Mouse (Mus musculus) T-helper 17 cell (primary cell): ENCODE measurements around the gene Gm572.

ENCODE experiments used
- in situ Hi-C, 2 experiments: fragments of 300-600 bp; cut with MboI, MseI; formaldehyde crosslinking; loops; 1 replicate in 1 of 2; 2 replicates in 1 of 2; pipeline ENCODE4 v1.15.1; 2025; ENCODE audit warnings: high pct_unique_total_duplicates in 2 of 2

Gene Gm572

DNA sequence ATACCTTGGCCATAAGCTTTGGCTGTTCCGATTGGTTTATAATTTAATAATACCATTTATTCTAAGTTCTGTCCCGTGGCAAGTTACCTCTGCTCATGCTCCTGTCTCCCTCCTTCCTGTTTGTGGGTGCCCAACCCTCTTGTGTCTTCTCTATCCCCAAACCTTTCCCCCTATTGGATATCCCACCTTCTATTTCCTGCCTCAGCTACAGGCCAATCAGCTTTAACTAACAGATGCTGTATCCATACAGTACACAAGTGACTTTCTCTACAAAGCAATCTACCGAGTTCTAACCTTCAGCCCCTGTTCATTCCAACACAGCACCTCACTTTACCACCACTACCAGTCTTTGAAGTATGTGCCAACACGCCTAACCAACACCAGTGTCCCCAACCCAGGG lies 19.5 kb upstream of the Gm572 start:
- in situ Hi-C loops: no loop called here

DNA sequence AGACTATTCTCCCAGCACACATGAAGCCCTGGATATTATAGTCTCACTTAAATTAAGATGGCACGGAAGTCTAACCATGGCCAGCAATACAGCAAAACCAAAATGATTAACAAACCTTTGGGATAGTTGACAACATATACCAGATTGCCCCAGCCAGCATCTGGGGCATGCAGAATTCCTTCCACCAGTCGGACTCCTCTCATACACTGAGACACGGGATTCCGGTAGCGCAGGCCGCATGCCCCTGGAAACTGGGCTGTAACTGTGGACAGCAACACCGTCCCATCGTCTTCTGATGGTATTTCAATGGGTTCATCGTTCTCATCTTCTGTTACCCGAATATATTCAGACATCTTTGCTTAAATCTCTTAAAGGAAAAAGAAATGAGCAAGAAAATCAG lies 18.1 kb upstream of the Gm572 start:
- in situ Hi-C loops: loop anchor here in 1 of 2 experiments (25.0 kb wide), 1 partner anchor 1937 kb away; no protein-coding TSS in a partner anchor

DNA sequence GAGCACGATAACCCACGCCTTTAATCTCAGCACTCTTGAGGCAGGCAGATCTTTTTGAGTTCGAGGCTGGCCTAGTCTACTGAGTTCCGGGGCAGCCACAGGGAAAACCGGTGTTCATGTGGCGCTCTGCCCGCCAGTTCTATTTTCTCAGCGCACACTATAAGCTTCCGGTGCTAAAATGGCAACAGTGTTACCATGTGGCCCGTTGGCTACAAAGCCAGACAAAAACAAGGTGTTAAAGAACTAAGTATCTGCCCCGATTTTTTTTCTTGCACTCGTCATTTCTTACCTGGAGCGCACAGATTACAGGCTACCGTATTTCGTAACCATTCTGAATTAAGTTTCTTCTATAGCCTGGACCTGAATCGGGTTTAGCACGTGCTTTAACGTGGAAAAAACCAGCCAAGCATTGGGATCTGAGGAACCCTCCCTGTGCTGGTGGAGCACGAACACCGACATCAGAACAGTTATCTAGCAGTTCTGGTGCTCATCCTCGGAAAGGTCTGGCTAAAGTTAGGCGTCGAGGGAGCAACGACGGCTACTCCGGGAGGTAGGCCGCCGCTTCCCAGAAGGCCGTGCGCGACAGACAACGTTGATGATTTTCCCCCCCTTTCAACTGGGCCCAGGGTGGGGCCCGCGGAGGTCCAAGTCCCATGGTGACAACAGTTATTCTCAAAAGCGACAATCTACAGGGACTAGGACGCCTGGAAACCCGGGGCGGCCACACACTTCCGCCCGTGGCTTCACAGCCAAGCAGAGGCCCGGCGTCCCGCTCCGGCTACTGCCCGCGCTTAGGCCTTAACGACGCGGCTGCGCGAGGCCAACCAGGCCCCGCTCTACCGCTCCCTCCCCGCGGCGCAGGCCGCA lies 17.1 kb upstream of the Gm572 start:
- in situ Hi-C loops: loop anchor here in 1 of 2 experiments (25.0 kb wide), 1 partner anchor 1936 kb away; no protein-coding TSS in a partner anchor

- in situ Hi-C loops: loop anchor here in 1 of 2 experiments (25.0 kb wide), 1 partner anchor 1936 kb away; no protein-coding TSS in a partner anchor
Measured at GRCm38 (mm10) chr4:148626623-148627185, 16.4 kb upstream of the Gm572 start, which contains the start of gene Tardbp. Gene Tardbp (minus strand): TSS chr4:148627019.

- in situ Hi-C loops: loop anchor here in 1 of 2 experiments (25.0 kb wide), 1 partner anchor 1935 kb away; no protein-coding TSS in a partner anchor
Measured at GRCm38 (mm10) chr4:148627246-148627645, 15.9 kb upstream of the Gm572 start.

DNA sequence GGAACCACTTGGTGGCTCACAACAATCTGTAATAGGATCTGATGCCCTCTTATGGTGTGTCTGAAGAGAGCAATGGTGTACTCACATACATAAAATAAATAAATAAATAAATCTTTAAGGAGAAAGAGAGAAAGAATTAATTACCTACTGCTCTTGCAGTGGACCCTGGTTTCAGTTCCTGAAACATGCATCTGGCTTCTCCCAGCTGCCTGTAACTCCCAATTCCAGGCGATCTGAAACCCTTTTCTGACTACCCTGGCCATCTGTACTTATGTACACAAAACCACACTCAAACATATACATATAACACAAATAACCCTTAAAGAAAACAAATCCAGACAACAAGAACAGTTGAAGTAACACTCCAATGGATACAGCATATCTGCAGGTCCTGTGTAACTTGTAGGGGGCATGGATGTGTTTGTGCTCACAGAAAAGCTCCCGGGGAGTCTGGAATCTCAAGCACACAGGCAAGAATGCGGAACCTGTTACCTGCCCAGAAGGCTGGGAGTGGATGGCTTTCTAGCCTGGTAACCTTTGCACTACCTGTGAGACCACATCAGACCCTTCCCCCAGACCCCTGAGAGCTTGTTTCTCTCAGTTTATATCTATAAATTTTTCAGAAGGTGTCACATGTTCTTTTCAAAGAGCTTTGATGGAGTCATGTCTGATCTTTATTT lies 11.0 kb upstream of the Gm572 start:
- in situ Hi-C loops: loop anchor here in 1 of 2 experiments (25.0 kb wide), 1 partner anchor 1930 kb away; no protein-coding TSS in a partner anchor

- in situ Hi-C loops: loop anchor here in 1 of 2 experiments (25.0 kb wide), 1 partner anchor 1929 kb away; no protein-coding TSS in a partner anchor
Measured at GRCm38 (mm10) chr4:148633395-148634061, 9.6 kb upstream of the Gm572 start.

GRCm38 (mm10) chr4:148635309-148635708 lies 7.8 kb upstream of the Gm572 start:
- in situ Hi-C loops: loop anchor here in 1 of 2 experiments (25.0 kb wide), 1 partner anchor 1927 kb away; no protein-coding TSS in a partner anchor

- in situ Hi-C loops: loop anchor here in 1 of 2 experiments (25.0 kb wide), 1 partner anchor 1924 kb away; no protein-coding TSS in a partner anchor
Measured at GRCm38 (mm10) chr4:148638302-148638701, 4.8 kb upstream of the Gm572 start.

DNA sequence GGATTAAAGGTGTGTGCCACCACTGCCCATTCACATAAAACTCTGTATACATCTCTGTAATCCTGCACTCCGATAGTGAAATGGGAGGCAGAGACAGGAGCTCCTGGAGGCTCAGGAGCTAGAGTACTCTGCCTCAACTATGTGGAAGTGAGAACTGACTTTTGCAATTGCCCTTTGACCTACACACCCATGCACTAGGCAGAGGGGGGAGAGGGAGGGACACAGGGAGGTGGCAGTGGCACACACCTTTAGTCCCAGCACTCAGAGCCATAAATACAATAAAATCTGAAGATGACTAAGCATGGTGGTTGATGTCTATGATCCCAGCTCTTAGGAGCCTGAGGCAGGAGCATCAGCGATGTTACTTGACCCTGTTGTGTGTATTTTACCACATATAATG lies 3.7 kb upstream of the Gm572 start:
- in situ Hi-C loops: loop anchor here in 1 of 2 experiments (25.0 kb wide), 1 partner anchor 1923 kb away; no protein-coding TSS in a partner anchor

- in situ Hi-C loops: loop anchor here in 1 of 2 experiments (25.0 kb wide), 1 partner anchor 1921 kb away; no protein-coding TSS in a partner anchor
Measured at GRCm38 (mm10) chr4:148641121-148641520, 2.0 kb upstream of the Gm572 start.

DNA sequence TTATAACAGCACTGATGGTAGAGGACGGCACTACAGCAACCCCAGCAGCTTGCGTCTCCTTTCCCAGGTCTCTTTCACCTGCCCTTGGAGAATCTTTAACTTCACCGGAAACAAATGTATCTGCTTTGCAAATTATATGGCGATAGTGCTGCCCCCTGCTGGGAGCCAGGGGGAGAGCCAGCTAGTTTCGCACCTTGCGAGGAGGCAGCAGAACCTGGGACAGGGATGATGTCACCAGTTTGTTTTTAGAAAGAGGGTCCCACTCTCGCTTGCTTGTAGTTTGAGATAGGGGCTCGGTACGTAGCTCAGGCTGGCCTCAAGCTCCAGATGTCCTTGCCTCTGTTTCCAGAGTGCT lies 1.0 kb downstream of the Gm572 start:
- in situ Hi-C loops: loop anchor here in 1 of 2 experiments (25.0 kb wide), 1 partner anchor 1918 kb away; no protein-coding TSS in a partner anchor

DNA sequence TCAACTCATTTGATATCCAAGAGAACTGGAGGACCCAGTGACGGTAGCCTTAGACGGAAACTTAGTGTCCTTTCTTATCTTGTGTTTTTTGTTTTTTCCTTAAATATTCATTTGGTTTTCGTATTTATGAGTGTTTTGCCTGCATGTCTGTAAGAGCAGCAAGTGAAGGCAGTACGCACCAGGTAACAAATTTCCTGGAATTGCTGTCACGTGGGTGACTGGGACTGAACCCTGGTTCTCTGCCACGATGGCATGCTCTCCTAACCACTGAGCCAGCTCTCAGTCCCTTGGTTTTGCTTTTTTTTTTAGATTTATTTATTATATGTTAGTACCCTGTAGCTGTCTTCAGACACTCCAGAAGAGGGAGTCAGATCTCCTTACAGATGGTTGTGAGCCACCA lies 1.8 kb downstream of the Gm572 start:
- in situ Hi-C loops: loop anchor here in 1 of 2 experiments (25.0 kb wide), 1 partner anchor 1917 kb away; no protein-coding TSS in a partner anchor

DNA sequence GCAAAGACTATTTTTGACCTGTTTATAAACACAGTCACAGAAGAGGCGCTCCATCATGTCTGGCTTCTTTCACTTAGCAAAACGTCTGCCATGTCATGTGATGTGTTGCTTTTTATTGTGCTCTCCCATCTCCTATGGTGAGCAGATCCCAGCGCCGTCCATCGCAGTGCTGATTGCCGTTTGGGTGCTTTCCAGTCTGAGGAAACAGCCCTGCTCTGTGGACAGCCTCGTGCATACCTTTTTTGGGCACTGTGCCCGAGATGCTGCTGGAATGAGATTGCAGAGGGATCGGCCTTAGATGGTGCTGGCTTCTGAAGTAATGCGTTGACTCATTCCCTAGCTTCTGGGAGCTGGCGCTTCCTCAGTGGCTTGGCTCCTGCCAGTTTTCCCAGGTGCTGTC lies 3.5 kb downstream of the Gm572 start:
- in situ Hi-C loops: loop anchor here in 1 of 2 experiments (25.0 kb wide), 1 partner anchor 1916 kb away; no protein-coding TSS in a partner anchor

- in situ Hi-C loops: loop anchor here in 1 of 2 experiments (25.0 kb wide), 1 partner anchor 1913 kb away; no protein-coding TSS in a partner anchor
Measured at GRCm38 (mm10) chr4:148649309-148649708, 6.2 kb downstream of the Gm572 start.

DNA sequence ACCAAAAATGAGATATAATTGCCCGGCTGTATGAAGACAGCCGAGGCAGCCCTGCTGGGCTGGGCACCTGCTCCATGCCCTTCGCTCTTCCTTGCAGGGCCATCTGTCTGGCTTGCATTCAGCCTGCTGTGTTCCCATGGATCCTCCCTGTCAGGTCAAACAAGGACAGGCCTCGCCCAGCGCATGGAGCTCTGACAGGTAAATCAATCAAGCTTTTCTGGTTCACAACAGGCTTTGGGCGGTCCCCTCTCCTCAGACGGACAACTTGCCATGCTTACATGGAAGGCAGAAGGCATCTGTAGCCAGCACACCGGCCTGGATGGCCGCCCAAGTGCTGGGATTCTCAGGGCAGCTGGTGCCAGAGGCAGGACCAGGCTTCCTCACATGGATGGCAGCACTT lies 7.9 kb downstream of the Gm572 start:
- in situ Hi-C loops: no loop called here

DNA sequence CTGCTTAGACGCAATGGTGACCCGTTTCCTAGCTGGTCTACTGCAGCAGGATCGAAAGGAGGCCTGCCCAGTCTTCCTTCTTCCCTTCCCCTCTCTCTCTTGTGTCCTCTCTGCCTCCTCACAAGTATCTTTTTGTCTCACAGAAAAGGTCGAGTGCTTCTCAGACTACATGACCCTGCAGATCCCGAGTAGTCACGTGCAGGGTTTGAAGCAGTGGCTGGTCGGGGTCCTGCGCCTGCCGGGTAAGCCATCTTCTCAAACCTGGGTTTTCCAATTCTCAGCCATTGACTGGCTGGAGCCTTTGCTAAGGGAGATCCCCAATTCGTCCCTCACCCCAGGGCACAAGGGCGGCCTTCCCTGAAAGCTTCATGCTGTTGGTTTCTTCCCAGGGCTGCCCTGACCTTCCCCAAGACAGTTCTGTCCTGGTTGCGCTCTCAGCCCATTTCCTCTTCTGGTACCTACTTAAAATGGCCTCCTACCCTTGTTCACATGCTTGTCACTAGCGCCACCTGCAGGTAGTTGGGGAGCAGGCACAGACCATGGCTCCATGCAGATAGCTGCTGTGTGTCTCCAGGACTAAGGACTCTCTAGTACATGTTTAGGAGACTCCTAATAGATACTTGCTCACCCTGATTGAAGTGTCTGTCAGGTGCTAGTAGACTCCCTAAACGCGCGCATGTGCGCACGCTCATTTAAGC lies 11.7 kb downstream of the Gm572 start:
- in situ Hi-C loops: no loop called here

DNA sequence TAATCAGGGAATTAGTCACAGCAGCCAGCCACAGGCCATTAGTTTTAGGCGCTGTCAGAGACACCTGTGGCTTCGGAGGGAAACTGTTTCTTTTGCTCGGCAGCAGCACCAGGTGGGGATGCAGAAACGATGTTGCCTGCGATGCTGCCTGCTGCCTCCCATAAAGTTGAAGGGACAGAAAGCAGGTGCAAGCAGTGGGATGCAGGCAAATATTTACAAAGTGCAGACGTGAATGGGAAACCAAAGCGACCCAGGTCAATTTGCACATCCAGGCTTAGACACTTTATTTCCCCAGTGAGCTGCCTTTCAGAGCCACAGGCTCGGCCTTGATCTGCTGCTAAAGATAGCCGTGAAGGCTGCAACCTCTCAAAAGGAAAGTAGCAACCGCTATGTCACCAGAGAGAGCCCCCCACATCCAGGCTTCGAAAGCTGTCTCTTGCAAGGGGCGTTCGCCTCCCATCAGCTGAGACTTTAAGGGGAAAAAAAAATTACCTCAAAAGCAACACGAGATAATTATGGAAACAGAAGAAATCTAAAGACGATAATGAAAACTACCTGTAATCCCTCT lies 13.7 kb downstream of the Gm572 start:
- in situ Hi-C loops: no loop called here

DNA sequence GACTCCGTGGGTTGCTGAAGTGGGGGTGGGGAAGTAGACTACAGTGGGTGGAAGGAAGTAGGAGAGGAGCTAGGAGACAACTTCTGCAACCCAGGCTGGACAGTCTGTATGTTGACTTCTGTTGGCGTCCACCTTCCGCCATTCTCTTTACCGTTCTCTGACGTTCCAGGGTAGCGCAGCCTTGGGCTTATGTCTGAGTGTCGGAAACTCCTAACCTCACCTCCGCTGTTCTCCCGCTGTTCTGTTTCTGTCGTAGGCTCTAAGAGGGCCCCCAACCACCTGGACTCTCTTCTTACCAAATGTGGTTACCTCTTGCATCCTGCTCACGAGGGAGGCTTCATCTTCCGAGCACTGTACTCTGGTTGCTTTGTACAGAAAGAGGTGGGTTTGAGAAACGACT lies 14.7 kb downstream of the Gm572 start:
- in situ Hi-C loops: no loop called here

GRCm38 (mm10) chr4:148660174-148660573 lies 17.1 kb downstream of the Gm572 start:
- in situ Hi-C loops: loop anchor here in 1 of 2 experiments (5.0 kb wide), 1 partner anchor 667 kb away; no protein-coding TSS in a partner anchor
